Mouse (Mus musculus): ENCODE results near the gene Zmym4.

The Zmym4 gene

GRCm38 (mm10) chr4:126942846-126943245, 25.1 kb downstream of the Zmym4 start:
- DNase-seq = no peak

DNA sequence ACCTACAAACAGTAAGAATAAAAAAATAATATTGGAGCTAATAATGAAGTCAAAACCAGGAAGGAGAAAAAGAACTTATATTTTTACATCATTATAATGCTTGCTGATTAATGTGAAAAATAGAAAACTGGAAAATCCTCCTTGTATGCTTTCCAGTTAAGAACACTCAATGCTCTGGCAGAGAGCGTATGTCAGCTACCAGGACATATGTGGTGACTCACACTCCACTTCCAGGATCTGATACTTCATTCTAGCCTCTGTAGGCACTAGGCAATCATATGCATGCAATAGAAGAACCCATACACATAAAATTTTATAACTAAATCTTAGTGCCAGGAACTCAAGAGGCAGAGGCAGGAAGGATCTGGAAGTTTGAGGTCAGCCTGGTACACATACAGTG, 40.2 kb downstream of the Zmym4 start:
- DNase-seq = no peak

- no peak for DNase-seq
These were observed 78.1 kb downstream of the Zmym4 start for GRCm38 (mm10) chr4:126889879-126890278.

GRCm38 (mm10) chr4:126885953-126886352, 82.0 kb downstream of the Zmym4 start:
- DNase-seq = no peak

GRCm38 (mm10) chr4:126883602-126884001, 84.3 kb downstream of the Zmym4 start:
- no peak for DNase-seq

DNA sequence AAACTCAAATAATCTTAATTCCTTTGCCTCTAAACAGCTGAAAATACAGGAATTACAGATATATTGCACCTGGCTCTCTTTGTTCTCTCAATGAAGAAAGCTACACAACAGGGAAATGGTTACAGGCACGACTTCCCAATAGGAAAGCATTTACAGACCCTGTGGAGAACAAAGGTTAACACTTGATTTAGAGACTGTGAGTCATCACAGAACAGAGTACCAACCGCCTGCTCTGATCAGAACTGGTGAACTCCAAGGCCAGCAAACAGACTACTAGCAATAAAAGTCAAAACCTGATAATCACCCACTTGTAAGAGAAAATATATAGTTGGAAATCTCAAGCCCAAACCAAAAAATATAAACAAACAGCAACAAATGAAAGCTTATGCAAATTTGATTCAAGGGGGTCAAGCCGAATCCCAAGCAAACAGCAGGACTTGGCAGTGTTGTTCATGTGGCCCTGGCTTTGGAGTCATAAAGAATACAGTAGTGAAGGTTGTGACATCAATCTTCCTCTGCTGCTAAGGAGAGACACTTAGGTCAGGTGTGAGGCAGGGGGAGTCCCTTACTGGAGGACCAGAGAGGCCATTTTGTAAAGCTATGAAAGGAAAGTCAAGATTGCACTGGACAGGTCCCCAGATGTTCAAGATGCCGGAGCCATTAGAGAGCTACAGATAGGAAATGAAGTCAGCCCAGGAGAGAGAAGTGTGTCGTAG, 88.2 kb downstream of the Zmym4 start:
- DNase-seq = no peak

- DNase-seq = no peak
These were observed 95.2 kb downstream of the Zmym4 start for GRCm38 (mm10) chr4:126872717-126873116.

- DNase-seq = no peak
These were observed 99.2 kb downstream of the Zmym4 start for GRCm38 (mm10) chr4:126868699-126869098.

DNA sequence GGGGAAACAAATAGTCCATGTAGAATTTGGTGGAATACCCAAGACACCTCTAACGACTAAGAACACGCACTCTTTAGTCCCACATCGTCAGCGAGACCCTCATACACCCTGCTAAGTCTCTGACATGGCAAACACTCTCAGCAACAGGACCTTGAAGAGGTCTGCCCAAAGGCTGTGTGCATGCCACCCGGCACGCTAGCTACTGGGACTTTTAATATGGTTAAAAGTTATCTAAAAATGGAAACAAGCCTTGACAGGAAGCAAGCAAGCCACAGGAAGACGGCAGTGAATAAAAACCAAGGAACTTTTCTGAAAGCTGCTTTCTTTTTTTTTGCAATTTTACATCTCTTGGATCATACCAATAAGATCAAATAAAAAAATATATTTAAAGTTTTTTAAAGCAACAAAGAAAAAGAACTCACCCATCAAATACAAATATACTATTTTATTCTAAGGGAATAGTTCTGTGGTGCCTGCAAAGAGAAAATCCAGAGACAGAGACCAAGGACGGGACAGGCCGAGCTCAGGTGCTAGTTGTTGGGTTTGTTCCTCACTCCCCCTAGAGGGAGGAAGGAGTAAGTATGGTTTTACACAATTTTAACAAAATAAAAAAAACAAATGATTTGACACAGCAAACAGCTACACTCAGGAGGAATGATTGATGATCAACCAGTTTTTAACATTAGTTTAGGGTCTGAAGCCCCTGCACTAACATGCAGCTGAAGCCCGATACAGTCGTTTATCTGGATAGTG, 106.2 kb downstream of the Zmym4 start:
- no peak for DNase-seq

- no peak for DNase-seq
These were observed 107.5 kb downstream of the Zmym4 start for GRCm38 (mm10) chr4:126860268-126860986.

GRCm38 (mm10) chr4:126852971-126853370, 115.0 kb downstream of the Zmym4 start:
- no peak for DNase-seq

- DNase-seq = no peak
These were observed 117.2 kb downstream of the Zmym4 start for GRCm38 (mm10) chr4:126850778-126851080.

DNA sequence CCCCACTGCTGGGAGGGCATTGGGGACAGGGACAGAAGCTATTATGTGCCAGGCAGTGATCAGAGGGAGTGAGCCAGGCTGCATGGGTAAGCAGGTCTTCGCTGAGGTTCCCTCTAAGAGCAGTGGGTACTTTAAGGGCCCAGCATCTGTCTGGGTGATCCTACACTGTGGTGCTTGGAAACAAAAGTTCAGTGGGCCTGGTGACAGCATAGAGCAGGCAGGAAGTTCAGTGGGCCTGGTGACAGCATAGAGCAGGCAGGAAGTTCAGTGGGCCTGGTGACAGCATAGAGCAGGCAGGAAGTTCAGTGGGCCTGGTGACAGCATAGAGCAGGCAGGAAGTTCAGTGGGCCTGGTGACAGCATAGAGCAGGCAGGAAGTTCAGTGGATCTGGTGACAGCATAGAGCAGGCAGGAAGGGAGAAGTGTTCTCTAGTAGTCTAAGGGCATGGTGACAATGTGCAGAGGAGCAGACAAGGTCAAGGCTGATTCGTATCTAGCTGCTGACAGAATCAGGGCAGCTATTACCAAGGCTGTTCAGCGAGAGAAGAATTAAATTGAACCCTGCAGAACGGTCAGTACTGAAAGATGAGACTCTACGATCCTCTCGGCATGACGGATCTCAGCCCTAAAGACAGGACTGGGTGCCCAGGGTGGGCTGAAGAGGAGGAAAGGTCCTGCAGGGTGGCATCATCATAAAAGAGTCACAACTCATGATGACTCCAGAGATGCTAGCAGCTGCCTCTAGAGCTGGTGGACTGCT, 117.7 kb downstream of the Zmym4 start:
- no peak for DNase-seq

GRCm38 (mm10) chr4:126846971-126847370, 121.0 kb downstream of the Zmym4 start:
- no peak for DNase-seq

- no peak for DNase-seq
These were observed 122.3 kb downstream of the Zmym4 start for GRCm38 (mm10) chr4:126845664-126846063.

- DNase-seq = no peak
These were observed 125.0 kb downstream of the Zmym4 start for GRCm38 (mm10) chr4:126842911-126843310.

- DNase-seq = no peak
These were observed 126.9 kb downstream of the Zmym4 start for GRCm38 (mm10) chr4:126840996-126841560.

- DNase-seq = peak; percentile 81
These were observed 128.1 kb downstream of the Zmym4 start for GRCm38 (mm10) chr4:126839873-126840272.

DNA sequence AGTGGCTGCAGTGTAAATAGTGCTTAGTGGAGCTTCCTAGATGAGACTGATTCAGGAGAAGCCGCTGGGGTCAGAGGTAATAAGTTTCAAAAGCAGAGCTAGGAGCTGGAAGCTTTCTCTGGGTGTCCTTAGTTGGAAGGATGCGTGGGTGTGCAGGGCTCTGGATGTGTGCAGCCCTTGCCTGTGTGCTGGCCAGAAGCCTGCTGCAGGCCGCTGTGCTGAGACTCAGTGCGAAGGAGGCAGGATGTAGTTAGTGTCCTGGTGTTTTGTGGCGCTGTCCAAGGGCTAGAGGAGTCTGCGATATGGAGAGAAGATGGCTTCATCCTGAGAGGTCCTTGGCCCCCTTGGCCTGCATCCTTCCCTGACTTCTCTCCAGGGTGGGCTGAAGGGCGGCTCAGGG, 129.1 kb downstream of the Zmym4 start:
- no peak for DNase-seq

DNA sequence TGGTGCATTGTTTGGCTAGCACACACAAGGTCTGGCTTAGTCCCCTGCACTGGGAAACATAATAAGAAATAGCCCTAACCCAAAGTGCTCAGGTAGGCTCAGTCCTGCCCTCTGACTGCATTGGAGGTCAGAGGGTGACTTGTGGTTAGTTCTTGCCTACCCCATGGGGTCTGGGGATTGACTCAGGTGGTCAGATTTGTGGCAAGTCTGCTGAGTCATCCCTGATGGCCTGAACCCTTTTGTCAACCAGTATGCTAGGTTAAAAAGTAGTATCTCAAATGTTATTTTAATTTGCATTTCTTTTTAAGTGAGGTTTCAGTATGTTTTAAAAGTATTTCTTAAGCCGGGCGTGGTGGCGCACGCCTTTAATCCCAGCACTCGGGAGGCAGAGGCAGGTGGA, 136.8 kb downstream of the Zmym4 start:
- DNase-seq = no peak

DNA sequence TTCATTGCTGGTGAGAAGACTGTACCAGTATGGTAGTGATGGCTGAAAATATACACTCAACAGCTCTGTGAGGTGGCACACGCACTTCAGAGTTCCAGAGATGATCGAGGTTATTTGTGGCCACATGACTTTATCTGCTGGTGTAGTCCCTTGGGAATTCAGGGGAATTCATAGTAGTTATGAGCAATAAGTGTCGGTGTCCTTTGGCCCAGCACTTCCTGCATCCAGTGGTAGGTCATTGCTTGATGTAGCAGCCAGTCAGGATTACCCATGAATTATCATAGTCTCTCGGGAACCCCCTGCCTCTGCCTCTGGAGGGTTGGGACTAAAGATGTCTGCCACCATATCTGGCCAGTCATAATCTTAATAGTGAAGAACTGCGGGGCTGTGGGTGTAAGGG, 144.0 kb downstream of the Zmym4 start:
- no peak for DNase-seq

Data from liver (tissue).